9 mouse cellular contexts compared by ENCODE assay signal in genomic region chr11:114066951-114067762, GRCm38 (mm10). TPM values are rescaled to one million over a fixed set of nuclear protein-coding genes. Genes with fewer than 3 reads are reported as not detected.
DNase-seq lines count a peak whose midpoint lies in the region; ATAC-seq and TF ChIP-seq lines count a peak whose summit lies in the region.
"Had no signal": no experiment of that assay in that cellular context is flagged by ENCODE, and none has a peak within 500 bp of the region (broad histone marks: within the 10 kb centered on the region; RNA-seq: fewer than 3 reads in every experiment).

Gene Sdk2 (minus strand): TSS chr11:114067046.

- ATAC-seq in megakaryocyte-erythroid progenitor cell, adult 5-6 weeks (replicated peaks; ENCODE audit: low FRiP score, low TSS enrichment, poor library complexity, severe bottlenecking), result no peak

- H3K27me3 ChIP-seq in forebrain, embryonic 10.5 days (ENCODE audit: poor library complexity, severe bottlenecking), result peaks cover 97% of the 10 kb centered on the region

- 4% methylated on average over 46 of the region's 52 CpGs for WGBS in lung, adult 2 months
- under 1% methylated on average over 50 of the region's 52 CpGs for WGBS in forebrain, embryonic 10.5 days

- no peaks in the 10 kb centered on the region for H3K4me1 ChIP-seq in lung, adult 2 months (ENCODE audit: control insufficient read depth, insufficient read depth, low read length)
- peaks cover 68% of the 10 kb centered on the region for H3K4me1 ChIP-seq in forebrain, embryonic 10.5 days

- DNase-seq in lung, adult 2 months, result no peak
- no peak for DNase-seq in lung, postnatal 36 days
- peak; percentile 63 for DNase-seq in forebrain, embryonic 10.5 days (ENCODE audit: extremely low spot score, low spot score)
- DNase-seq in heart, postnatal 10 days, result peak; percentile 67 to 74
- DNase-seq in layer of hippocampus, postnatal 36 days, result peak; percentile 79 to 82
- peak; percentile 64 for DNase-seq in lung, postnatal 10 days
- DNase-seq in right cerebral cortex, postnatal 14 days, result peak; percentile 77

- no peaks in the 10 kb centered on the region for H3K36me3 ChIP-seq in forebrain, embryonic 10.5 days (replicated peaks)

- intact Hi-C loops in heart, postnatal 10 days (cut with DNase I), result loop anchor here (5.0 to 10.0 kb wide), 3 partner anchors 130 to 570 kb away; no protein-coding TSS in a partner anchor

- no peak for TF ChIP-seq POLR2A in lung, adult 2 months (IDR thresholded peaks at IDR 0.05; ENCODE audit: borderline replicate concordance, extremely low read depth, low read depth, low read length)

- no peak for TF ChIP-seq CTCF in lung, adult 2 months (IDR thresholded peaks at IDR 0.05; ENCODE audit: insufficient read depth, low read length)

- peak within 1 kb of the TSS; percentile 87 for H3K27ac ChIP-seq in forebrain, embryonic 10.5 days
- H3K27ac ChIP-seq: macrophage had no signal

- H3K9me3 ChIP-seq in forebrain, embryonic 10.5 days, result no peaks in the 10 kb centered on the region

- H3K4me3 ChIP-seq in lung, adult 2 months (replicated peaks; ENCODE audit: extremely low read depth, low read depth, low read length), result peak within 1 kb of the TSS; percentile 28
- H3K4me3 ChIP-seq in forebrain, embryonic 10.5 days, result peak within 1 kb of the TSS; percentile 77

RNA-seq across cellular contexts. Expression of gene Sdk2, which starts in this region (rescaled TPM):
- polyA plus RNA-seq in lung, adult 2 months (2012; rRNA removed), result 0.71 and 1.2 TPM in 2 replicates
- 0.87 and 1.5 TPM in 2 replicates for polyA plus RNA-seq in forebrain, embryonic 10.5 days (2016; fragmentation: Nextera tagmentation; extraction: Ambion mirVana)
- total RNA-seq in heart, postnatal 10 days (2021), result 1 to 10 TPM; 5.0 to 5.3 TPM
- total RNA-seq in layer of hippocampus, postnatal 36 days (2021), result 10 to 100 TPM; 19.8 to 25.9 TPM
- total RNA-seq in megakaryocyte-erythroid progenitor cell, adult 5-6 weeks (2014; fragmentation: Nextera tagmentation), result not detected in 2 replicates
- total RNA-seq in megakaryocyte-erythroid progenitor cell, adult 5-6 weeks (2017), result not detected in 2 replicates

Comparison
In these comparisons a context has a peak if more than half of its experiments do, and no peak if none do; other contexts are left out.
1. RNA of gene Sdk2 (total RNA-seq): 19.8 to 25.9 TPM in layer of hippocampus, postnatal 36 days and 5.0 to 5.3 TPM in heart, postnatal 10 days; not detected in megakaryocyte-erythroid progenitor cell, adult 5-6 weeks; every median in the first group is over 4 times any median in the second.
2. DNase-seq: peak in forebrain, embryonic 10.5 days (single experiment), heart, postnatal 10 days (2 of 2), layer of hippocampus, postnatal 36 days (2 of 2), lung, postnatal 10 days (single experiment) and right cerebral cortex, postnatal 14 days (single experiment); none in lung, adult 2 months (single experiment) and lung, postnatal 36 days (single experiment).